Comparison of ENCODE assay signal across 10 mouse cellular contexts in the genomic region with DNA sequence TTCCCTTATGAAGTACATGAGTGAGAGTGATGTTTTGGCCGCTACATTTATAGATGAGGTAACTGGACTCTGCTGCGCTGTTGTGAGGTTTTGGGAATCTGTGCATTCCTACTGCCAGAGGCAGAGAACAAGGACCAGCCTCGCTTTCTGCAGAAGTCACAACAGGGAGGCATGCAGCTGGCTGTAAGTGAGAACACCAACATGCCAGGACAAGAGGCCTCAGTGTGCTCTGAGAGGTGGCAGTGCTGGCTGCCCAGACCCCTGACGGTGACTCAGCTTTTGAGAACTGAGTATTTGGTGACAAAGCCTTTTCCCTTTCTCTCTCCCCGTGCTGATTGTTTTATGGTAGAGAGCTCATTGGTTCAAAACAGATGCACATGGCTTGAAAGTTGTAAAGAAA. TPM values are rescaled to one million over a fixed set of nuclear protein-coding genes. Genes with fewer than 3 reads are reported as not detected.
DNase-seq lines count a peak whose midpoint lies in the region; ATAC-seq and TF ChIP-seq lines count a peak whose summit lies in the region.
"Had no signal": no experiment of that assay in that cellular context is flagged by ENCODE, and none has a peak within 500 bp of the region (broad histone marks: within the 10 kb centered on the region; RNA-seq: fewer than 3 reads in every experiment).

No protein-coding gene starts in this region.

- H3K4me2 ChIP-seq in intestine, embryonic 15.5 days (replicated peaks): peak overlapping the region; percentile 60; the same call in 1 of the 2 replicates
- H3K4me2 ChIP-seq in intestine, embryonic 16.5 days (ENCODE audit: low read depth, low read length): no peak overlapping the region
- H3K4me2 ChIP-seq in forebrain, embryonic 13.5 days: peak overlapping the region; percentile 57
- peak overlapping the region; percentile 59 for H3K4me2 ChIP-seq in limb, embryonic 14.5 days (replicated peaks; ENCODE audit: low read depth, low read length, severe bottlenecking)

- H3K27me3 ChIP-seq in intestine, embryonic 15.5 days (replicated peaks): no peaks in the 10 kb centered on the region
- H3K27me3 ChIP-seq in intestine, embryonic 16.5 days (replicated peaks; ENCODE audit: control insufficient read depth, insufficient read depth, low read length): no peaks in the 10 kb centered on the region
- peaks cover 45% of the 10 kb centered on the region for H3K27me3 ChIP-seq in forebrain, embryonic 13.5 days
- no peaks in the 10 kb centered on the region for H3K27me3 ChIP-seq in limb, embryonic 14.5 days (ENCODE audit: control insufficient read depth, insufficient read depth, low read length)

- no peak for ATAC-seq in intestine, embryonic 15.5 days
- no peak for ATAC-seq in intestine, embryonic 16.5 days
- no peak for ATAC-seq in forebrain, embryonic 13.5 days
- 0 out of 2 replicates have a peak, but pooled peaks have one; percentile 20 for ATAC-seq in limb, embryonic 14.5 days (ENCODE audit: low FRiP score, low read depth)

- H3K4me1 ChIP-seq in intestine, embryonic 15.5 days (replicated peaks): peaks cover 26% of the 10 kb centered on the region
- peaks cover 24% of the 10 kb centered on the region for H3K4me1 ChIP-seq in intestine, embryonic 16.5 days (ENCODE audit: control insufficient read depth, insufficient read depth, low read length)
- H3K4me1 ChIP-seq in forebrain, embryonic 13.5 days: peaks cover 65% of the 10 kb centered on the region
- peaks cover 30% of the 10 kb centered on the region for H3K4me1 ChIP-seq in limb, embryonic 14.5 days (ENCODE audit: control insufficient read depth, insufficient read depth, low read length)
- H3K4me1 ChIP-seq: liver, embryonic 13.5 days had no signal

- H3K27ac ChIP-seq in intestine, embryonic 15.5 days: no peak overlapping the region
- H3K27ac ChIP-seq in intestine, embryonic 16.5 days (ENCODE audit: low read length): no peak overlapping the region
- H3K27ac ChIP-seq in forebrain, embryonic 13.5 days: peak overlapping the region; percentile 51
- H3K27ac ChIP-seq in limb, embryonic 14.5 days (replicated peaks; ENCODE audit: low read depth, low read length): peak overlapping the region; percentile 63
- H3K27ac ChIP-seq: heart, adult 2 months; liver, embryonic 13.5 days had no signal

- peak; percentile 77 for DNase-seq in Muller cell, postnatal 12 days (ENCODE audit: inconsistent ontology term)
- DNase-seq in limb, embryonic 14.5 days (ENCODE audit: low spot score): peak; percentile 52
- no peak for DNase-seq in left cerebral cortex, adult 11 months (ENCODE audit: low spot score)
- DNase-seq in liver: no peak
- no peak for DNase-seq in kidney, adult 9 months
- DNase-seq: liver, embryonic 13.5 days had no signal

- no peaks in the 10 kb centered on the region for H3K9me3 ChIP-seq in intestine, embryonic 15.5 days
- no peaks in the 10 kb centered on the region for H3K9me3 ChIP-seq in intestine, embryonic 16.5 days (ENCODE audit: control insufficient read depth, low read length)
- H3K9me3 ChIP-seq in forebrain, embryonic 13.5 days (replicated peaks): no peaks in the 10 kb centered on the region
- no peaks in the 10 kb centered on the region for H3K9me3 ChIP-seq in limb, embryonic 14.5 days (ENCODE audit: control insufficient read depth, low read length)
- H3K9me3 ChIP-seq: liver, embryonic 13.5 days had no signal

- WGBS in intestine, embryonic 15.5 days: 51% methylated on average over 5 of the region's 5 CpGs
- WGBS in intestine, embryonic 16.5 days: 54% methylated on average over 5 of the region's 5 CpGs
- 33% methylated on average over 5 of the region's 5 CpGs for WGBS in forebrain, embryonic 13.5 days
- WGBS in limb, embryonic 14.5 days: 12% methylated on average over 5 of the region's 5 CpGs

- no peak overlapping the region for H3K9ac ChIP-seq in intestine, embryonic 15.5 days
- H3K9ac ChIP-seq in intestine, embryonic 16.5 days (ENCODE audit: low read depth, low read length): no peak overlapping the region
- 0 out of 2 replicates have a peak overlapping the region, but pooled peaks have one; percentile 43 for H3K9ac ChIP-seq in forebrain, embryonic 13.5 days
- peak overlapping the region; percentile 12; the same call in 1 of the 2 replicates for H3K9ac ChIP-seq in limb, embryonic 14.5 days (ENCODE audit: low read depth, low read length, severe bottlenecking)
- H3K9ac ChIP-seq: liver, embryonic 13.5 days had no signal

- H3K36me3 ChIP-seq in intestine, embryonic 15.5 days: no peaks in the 10 kb centered on the region
- no peaks in the 10 kb centered on the region for H3K36me3 ChIP-seq in intestine, embryonic 16.5 days (ENCODE audit: control insufficient read depth, insufficient read depth, low read length)
- H3K36me3 ChIP-seq in forebrain, embryonic 13.5 days (ENCODE audit: poor library complexity, severe bottlenecking): no peaks in the 10 kb centered on the region
- no peaks in the 10 kb centered on the region for H3K36me3 ChIP-seq in limb, embryonic 14.5 days (ENCODE audit: control insufficient read depth, insufficient read depth, low read length)
- H3K36me3 ChIP-seq: liver, embryonic 13.5 days had no signal

- no peak for TF ChIP-seq POLR2A in limb, embryonic 14.5 days (IDR thresholded peaks at IDR 0.05; ENCODE audit: borderline replicate concordance, extremely low read depth, insufficient read depth, insufficient read length)

- no peak overlapping the region for H3K4me3 ChIP-seq in intestine, embryonic 15.5 days (replicated peaks)
- H3K4me3 ChIP-seq in intestine, embryonic 16.5 days (ENCODE audit: low read length): no peak overlapping the region
- H3K4me3 ChIP-seq in forebrain, embryonic 13.5 days: no peak overlapping the region
- no peak overlapping the region for H3K4me3 ChIP-seq in limb, embryonic 14.5 days (replicated peaks; ENCODE audit: low read length)
- H3K4me3 ChIP-seq: liver, embryonic 13.5 days had no signal

RNA-seq across cellular contexts. Expression of a gene that starts 4.5 kb away (rescaled TPM):
- polyA plus RNA-seq in intestine, embryonic 15.5 days (2015; fragmentation: Nextera tagmentation; extraction: Ambion mirVana): 29.3 TPM in 2 replicates
- 34.1 and 35.9 TPM in 2 replicates for polyA plus RNA-seq in intestine, embryonic 16.5 days (2015; fragmentation: Nextera tagmentation; extraction: Ambion mirVana)
- polyA plus RNA-seq in forebrain, embryonic 13.5 days (2015; fragmentation: Nextera tagmentation; extraction: Ambion mirVana): 5.2 and 7.6 TPM in 2 replicates
- 0.77 and 0.92 TPM in 2 replicates for polyA plus RNA-seq in limb, embryonic 14.5 days (2012; rRNA removed)
- 0.70 and 1.1 TPM in 2 replicates for polyA plus RNA-seq in limb, embryonic 14.5 days (2014; fragmentation: Nextera tagmentation; extraction: Ambion mirVana)

Comparison
In these comparisons a context has a peak if more than half of its experiments do, and no peak if none do; other contexts are left out.
1. H3K27ac ChIP-seq: peak in forebrain, embryonic 13.5 days (single experiment) and limb, embryonic 14.5 days (single experiment); none in intestine, embryonic 15.5 days (single experiment) and intestine, embryonic 16.5 days (single experiment).
2. H3K9ac ChIP-seq: peak in forebrain, embryonic 13.5 days (single experiment) and limb, embryonic 14.5 days (single experiment); none in intestine, embryonic 15.5 days (single experiment) and intestine, embryonic 16.5 days (single experiment).
3. DNase-seq: peak in Muller cell, postnatal 12 days (single experiment) and limb, embryonic 14.5 days (single experiment); none in left cerebral cortex, adult 11 months (single experiment), liver (single experiment) and kidney, adult 9 months (single experiment).